Mouse (Mus musculus) hindbrain, postnatal 0 days (tissue): ENCODE results near the gene Uqcr10. TPM values are rescaled to one million over a fixed set of nuclear protein-coding genes. Genes with fewer than 3 reads are reported as not detected.

Experiments used
- ATAC-seq: fragments of 200-750 bp; cut with Nextera tagmentation; 2 replicates; pipeline ENCODE4 v1.8.0; 2017; ENCODE audit warnings: mild to moderate bottlenecking, moderate TSS enrichment, moderate library complexity
- DNase-seq: peaks from one replicate; pipeline ENCODE4 v3.0.0-alpha.2; 2015; ENCODE audit warnings: low spot score
- H3K27ac ChIP-seq: fragments of 300-500 bp; sonication (generic); 2 replicates; pipeline ENCODE4 v1.5.1; 2014; ENCODE audit warnings: mild to moderate bottlenecking
- H3K27me3 ChIP-seq: fragments of 300-500 bp; sonication (generic); 2 replicates; pipeline ENCODE4 v1.6.1; 2014; ENCODE audit warnings: low read length, mixed read lengths; ENCODE audit not compliant: insufficient read depth
- H3K36me3 ChIP-seq: fragments of 300-500 bp; sonication (generic); 2 replicates; pipeline ENCODE4 v1.6.1; 2014; ENCODE audit warnings: low read length, mixed read lengths; ENCODE audit not compliant: insufficient read depth
- H3K4me1 ChIP-seq: fragments of 300-500 bp; sonication (generic); 2 replicates; pipeline ENCODE4 v1.6.1; 2014; ENCODE audit warnings: antibody characterized with exemption, low read length, mixed read lengths; ENCODE audit not compliant: insufficient read depth
- H3K4me2 ChIP-seq: fragments of 300-500 bp; sonication (generic); 2 replicates; pipeline ENCODE4 v1.6.1; 2014; ENCODE audit warnings: low read depth, mild to moderate bottlenecking, low read length, moderate library complexity, mixed read lengths
- H3K4me3 ChIP-seq: fragments of 300-500 bp; sonication (generic); 2 replicates; pipeline ENCODE4 v1.5.1; 2014; ENCODE audit warnings: low read length
- H3K9ac ChIP-seq: fragments of 300-500 bp; sonication (generic); replicated peaks from 2 replicates; pipeline ENCODE4 v1.6.1; 2014; ENCODE audit warnings: mild to moderate bottlenecking, low read length, moderate library complexity, mixed read lengths
- H3K9me3 ChIP-seq: fragments of 300-500 bp; sonication (generic); 2 replicates; pipeline ENCODE4 v1.6.1; 2016; ENCODE audit warnings: low read length, mixed read lengths
- CTCF ChIP-seq: IDR thresholded peaks from 2 replicates; pipeline ENCODE4 v1.5.1; 2016; ENCODE audit warnings: antibody characterized with exemption, control low read depth, low read depth
- WGBS: fragments of 180-500 bp; shearing (Covaris S2); extraction: QIAGEN DNeasy Blood & Tissue Kit; methylation state at CpG from one replicate; pipeline ENCODE4 v1.1.7; 2014; 5-methylcytosine and 5-hydroxymethylcytosine counted together
- polyA plus RNA-seq: library from polyadenylated mRNA; unstranded; fragments of >200 nt; fragmentation: Nextera tagmentation; extraction: Ambion mirVana; gene quantifications from 2 replicates; pipeline ENCODE4 v1.2.1, GENCODE M21; 2015
- total RNA-seq: library from RNA; depleted of rRNA; stranded (reverse); fragments of >200 nt; gene quantifications from 2 replicates; pipeline ENCODE4 v1.2.3, GENCODE M21; 2014; rRNA removed

Uqcr10 gene
- total and polyA plus RNA-seq, 2 experiments from 2014 or later, result 231 to 1,063 TPM

- Histone ChIP-seq H3K9ac (no peak overlapping the region), H3K4me2 (no peak overlapping the region), H3K9me3 (no peaks in the 10 kb centered on the region), H3K27me3 (no peaks in the 10 kb centered on the region), H3K27ac (no peak overlapping the region), H3K4me3 (no peak overlapping the region), H3K36me3 (peaks cover 24% of the 10 kb centered on the region; the same call in 1 of the 2 replicates), H3K4me1 (no peaks in the 10 kb centered on the region; the same call in 1 of the 2 replicates)
- TF ChIP-seq CTCF, result no peak
- 81% methylated on average over 1 of the region's 1 CpGs for WGBS
- ATAC-seq (no peak; the same call in 1 of the 2 replicates), DNase-seq (no peak)
Measured at GRCm38 (mm10) chr11:4674593-4674992, 29.5 kb downstream of the Uqcr10 start.

GRCm38 (mm10) chr11:4671736-4672135 is 32.4 kb downstream of the Uqcr10 start:
- no peak for TF ChIP-seq CTCF
- 88% methylated on average over 4 of the region's 4 CpGs for WGBS
- Histone ChIP-seq H3K4me2 (no peak overlapping the region), H3K4me1 (no peaks in the 10 kb centered on the region), H3K27ac (no peak overlapping the region), H3K36me3 (peaks cover 24% of the 10 kb centered on the region; the same call in 1 of the 2 replicates), H3K9ac (no peak overlapping the region), H3K4me3 (no peak overlapping the region), H3K27me3 (no peaks in the 10 kb centered on the region), H3K9me3 (no peaks in the 10 kb centered on the region)
- DNase-seq (no peak), ATAC-seq (no peak)

- Histone ChIP-seq H3K9me3 (no peaks in the 10 kb centered on the region), H3K9ac (no peak overlapping the region), H3K4me2 (no peak overlapping the region), H3K27ac (no peak overlapping the region), H3K4me3 (no peak overlapping the region), H3K4me1 (no peaks in the 10 kb centered on the region), H3K27me3 (no peaks in the 10 kb centered on the region), H3K36me3 (peaks cover 13% of the 10 kb centered on the region; the same call in 1 of the 2 replicates)
- DNase-seq, result no peak
- WGBS, result 74% methylated on average over 11 of the region's 11 CpGs
- TF ChIP-seq CTCF, result no peak
- 0 out of 2 replicates have a peak, but pooled peaks have one; percentile 12 for ATAC-seq
Measured at GRCm38 (mm10) chr11:4662496-4662878, 41.7 kb downstream of the Uqcr10 start.

DNA sequence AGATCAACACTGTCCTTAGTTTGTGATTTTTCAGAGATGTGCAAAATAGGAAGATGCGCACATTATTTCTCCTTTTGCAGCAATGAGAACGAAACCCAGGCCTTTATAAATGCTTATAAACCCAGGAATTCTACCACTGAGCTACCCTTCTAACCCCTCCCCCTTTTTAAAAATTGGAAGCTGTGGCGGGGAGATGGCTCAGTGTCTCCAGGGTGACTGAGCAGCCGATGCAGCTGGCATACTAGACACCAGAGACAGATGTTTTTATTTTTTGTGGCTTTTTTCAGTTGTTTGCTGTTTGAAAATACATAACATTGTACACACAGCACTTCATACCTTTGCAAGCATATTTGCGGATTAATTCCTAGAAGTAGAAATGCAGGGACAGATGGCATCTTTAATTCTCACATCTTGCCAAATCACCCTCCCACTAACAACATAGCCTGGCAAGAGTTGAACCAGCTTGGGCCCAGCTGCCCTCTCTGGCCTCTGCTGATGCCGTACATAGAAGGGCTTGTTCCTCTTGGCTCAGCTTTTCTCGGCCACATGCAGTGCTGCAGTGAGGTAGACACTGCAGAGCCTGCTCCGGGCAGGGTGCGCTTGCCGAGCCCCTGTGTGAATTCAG is 42.2 kb downstream of the Uqcr10 start:
- no peak overlapping the region for H3K9ac ChIP-seq
- no peaks in the 10 kb centered on the region for H3K9me3 ChIP-seq
- no peak for TF ChIP-seq CTCF
- H3K27ac ChIP-seq, result no peak overlapping the region
- peak; percentile 77 for ATAC-seq
- DNase-seq, result peak; percentile 78
- no peaks in the 10 kb centered on the region for H3K27me3 ChIP-seq
- WGBS, result 54% methylated on average over 10 of the region's 10 CpGs
- H3K4me2 ChIP-seq, result no peak overlapping the region
- no peak overlapping the region for H3K4me3 ChIP-seq
- no peaks in the 10 kb centered on the region for H3K4me1 ChIP-seq
- H3K36me3 ChIP-seq, result peaks cover 13% of the 10 kb centered on the region

GRCm38 (mm10) chr11:4661324-4661723 is 42.8 kb downstream of the Uqcr10 start:
- Histone ChIP-seq H3K27ac (no peak overlapping the region), H3K9me3 (no peaks in the 10 kb centered on the region)

DNA sequence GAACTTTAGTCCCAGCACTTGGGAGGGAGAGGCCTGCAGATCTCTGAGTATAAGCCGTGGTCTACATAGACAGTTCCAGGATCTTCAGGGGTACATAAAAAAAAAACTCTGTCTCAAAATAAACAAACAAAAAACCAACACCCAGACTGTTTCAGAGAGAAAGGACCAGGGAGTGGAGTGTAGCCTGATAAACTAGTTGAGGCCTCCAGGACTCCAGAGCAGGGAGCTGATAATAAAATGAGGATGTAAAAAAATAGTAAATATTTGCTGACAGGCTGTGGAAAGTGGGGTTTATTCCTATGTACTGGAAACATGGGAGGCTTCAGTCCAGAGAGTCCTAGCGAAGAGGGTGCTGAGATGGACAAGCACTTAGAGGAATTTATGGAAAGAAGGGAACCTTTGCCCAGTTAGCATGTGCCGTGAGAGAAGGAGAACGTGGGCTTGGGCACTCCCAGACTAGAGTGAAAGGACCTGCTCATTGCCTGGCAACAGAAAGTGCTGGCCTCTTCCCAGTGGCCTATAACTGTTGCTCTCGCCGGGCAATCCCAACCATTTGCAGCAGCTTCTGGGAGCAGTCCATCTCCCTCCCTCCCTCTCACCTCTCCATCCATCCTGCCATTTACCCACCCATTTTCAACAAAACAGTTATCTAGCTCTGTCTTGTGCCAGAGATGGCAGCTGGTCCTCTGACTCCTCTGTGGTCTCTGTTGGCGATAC is 43.7 kb downstream of the Uqcr10 start:
- Histone ChIP-seq H3K27me3 (no peaks in the 10 kb centered on the region), H3K4me1 (no peaks in the 10 kb centered on the region), H3K36me3 (peaks cover 19% of the 10 kb centered on the region), H3K9ac (no peak overlapping the region), H3K4me2 (no peak overlapping the region), H3K27ac (no peak overlapping the region), H3K4me3 (no peak overlapping the region), H3K9me3 (no peaks in the 10 kb centered on the region)
- 61% methylated on average over 7 of the region's 7 CpGs for WGBS
- no peak for TF ChIP-seq CTCF
- no peak for ATAC-seq
- DNase-seq, result peak; percentile 22

More at GRCm38 (mm10) chr11:4661324-4661723, 42.8 kb downstream of the Uqcr10 start:
- Histone ChIP-seq H3K4me3 (no peak overlapping the region), H3K4me1 (no peaks in the 10 kb centered on the region), H3K9ac (no peak overlapping the region), H3K4me2 (no peak overlapping the region), H3K27me3 (no peaks in the 10 kb centered on the region), H3K36me3 (peaks cover 15% of the 10 kb centered on the region)
- TF ChIP-seq CTCF, result no peak
- ATAC-seq (no peak), DNase-seq (no peak)
- 83% methylated on average over 4 of the region's 4 CpGs for WGBS

GRCm38 (mm10) chr11:4659818-4660217 is 44.3 kb downstream of the Uqcr10 start:
- Histone ChIP-seq H3K4me1 (no peaks in the 10 kb centered on the region), H3K4me3 (no peak overlapping the region), H3K36me3 (peaks cover 26% of the 10 kb centered on the region), H3K4me2 (no peak overlapping the region), H3K27ac (no peak overlapping the region), H3K9ac (no peak overlapping the region), H3K27me3 (no peaks in the 10 kb centered on the region), H3K9me3 (no peaks in the 10 kb centered on the region)
- DNase-seq, result no peak
- no peak for TF ChIP-seq CTCF
- ATAC-seq, result no peak
- 93% methylated on average over 1 of the region's 1 CpGs for WGBS

Other genes with a start within 250 kb of the Uqcr10 start
- gene Mtmr3, start 109.5 kb downstream of the Uqcr10 start, total RNA-seq, result 82.6 and 89.2 TPM in 2 replicates
- gene Mtmr3, start 109.5 kb downstream of the Uqcr10 start, polyA plus RNA-seq, result 23.7 and 25.8 TPM in 2 replicates
- gene Gm11032, start 84.3 kb downstream of the Uqcr10 start, total RNA-seq, result not detected in 2 replicates
- not detected in 2 replicates for gene Gm11032, start 84.3 kb downstream of the Uqcr10 start, polyA plus RNA-seq
- 15.0 and 15.5 TPM in 2 replicates for gene Ascc2, start 66.6 kb downstream of the Uqcr10 start, total RNA-seq
- gene Ascc2, start 66.6 kb downstream of the Uqcr10 start, polyA plus RNA-seq, result 13.6 and 13.8 TPM in 2 replicates
- gene Zmat5, start 336 bp upstream of the Uqcr10 start, total RNA-seq, result 22.7 and 24.5 TPM in 2 replicates
- gene Zmat5, start 336 bp upstream of the Uqcr10 start, polyA plus RNA-seq, result 56.5 and 58.5 TPM in 2 replicates
- gene Cabp7, start 42.4 kb upstream of the Uqcr10 start, total RNA-seq, result 20.4 and 23.6 TPM in 2 replicates
- 2.9 and 3.3 TPM in 2 replicates for gene Cabp7, start 42.4 kb upstream of the Uqcr10 start, polyA plus RNA-seq
- gene Nf2, start 145.2 kb upstream of the Uqcr10 start, total RNA-seq, result 93.1 and 97.6 TPM in 2 replicates
- gene Nf2, start 145.2 kb upstream of the Uqcr10 start, polyA plus RNA-seq, result 55.5 and 57.4 TPM in 2 replicates
- 118 and 140 TPM in 2 replicates for gene Nipsnap1, start 169.6 kb upstream of the Uqcr10 start, total RNA-seq
- 114 and 116 TPM in 2 replicates for gene Nipsnap1, start 169.6 kb upstream of the Uqcr10 start, polyA plus RNA-seq
- gene Thoc5, start 191.0 kb upstream of the Uqcr10 start, total RNA-seq, result 30.3 and 37.8 TPM in 2 replicates
- 36.5 and 38.1 TPM in 2 replicates for gene Thoc5, start 191.0 kb upstream of the Uqcr10 start, polyA plus RNA-seq
- 46.6 and 60.3 TPM in 2 replicates for gene Nefh, start 243.7 kb upstream of the Uqcr10 start, total RNA-seq
- gene Nefh, start 243.7 kb upstream of the Uqcr10 start, polyA plus RNA-seq, result 21.7 and 22.5 TPM in 2 replicates